Mouse (Mus musculus) liver (tissue): Measurements from ENCODE around the gene Phf1.
"Not testable (repeated sequence)": the region's sequence is repeated elsewhere in the genome, so short reads cannot be mapped to it uniquely, and the experiment has no call there.

Source experiments
- DNase-seq: peaks from one replicate; pipeline ENCODE4 v3.0.0-alpha.2; 2020; ENCODE audit warnings: mixed read lengths

The Phf1 gene

DNA sequence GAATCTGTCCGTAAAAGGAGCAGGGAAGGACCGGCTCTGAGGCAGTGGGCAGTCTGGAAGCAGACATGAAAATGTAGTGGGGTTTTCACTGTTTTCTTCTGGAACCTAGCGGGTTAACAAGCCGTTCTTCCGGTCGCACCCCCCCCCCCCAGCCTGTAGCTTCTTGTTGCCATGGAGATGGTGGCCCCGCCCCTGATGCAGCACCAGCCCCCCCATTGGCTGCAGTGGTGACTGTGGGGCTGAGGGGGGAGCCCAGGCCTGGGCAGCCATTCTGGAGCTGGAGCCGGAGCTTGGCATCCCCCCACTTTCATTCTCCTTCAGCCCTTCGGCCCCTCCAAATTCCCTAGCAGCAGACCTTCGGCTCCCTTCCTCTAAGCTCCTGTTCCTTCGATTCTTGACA, 18.6 kb downstream of the Phf1 start:
- DNase-seq = peak; percentile 83

DNA sequence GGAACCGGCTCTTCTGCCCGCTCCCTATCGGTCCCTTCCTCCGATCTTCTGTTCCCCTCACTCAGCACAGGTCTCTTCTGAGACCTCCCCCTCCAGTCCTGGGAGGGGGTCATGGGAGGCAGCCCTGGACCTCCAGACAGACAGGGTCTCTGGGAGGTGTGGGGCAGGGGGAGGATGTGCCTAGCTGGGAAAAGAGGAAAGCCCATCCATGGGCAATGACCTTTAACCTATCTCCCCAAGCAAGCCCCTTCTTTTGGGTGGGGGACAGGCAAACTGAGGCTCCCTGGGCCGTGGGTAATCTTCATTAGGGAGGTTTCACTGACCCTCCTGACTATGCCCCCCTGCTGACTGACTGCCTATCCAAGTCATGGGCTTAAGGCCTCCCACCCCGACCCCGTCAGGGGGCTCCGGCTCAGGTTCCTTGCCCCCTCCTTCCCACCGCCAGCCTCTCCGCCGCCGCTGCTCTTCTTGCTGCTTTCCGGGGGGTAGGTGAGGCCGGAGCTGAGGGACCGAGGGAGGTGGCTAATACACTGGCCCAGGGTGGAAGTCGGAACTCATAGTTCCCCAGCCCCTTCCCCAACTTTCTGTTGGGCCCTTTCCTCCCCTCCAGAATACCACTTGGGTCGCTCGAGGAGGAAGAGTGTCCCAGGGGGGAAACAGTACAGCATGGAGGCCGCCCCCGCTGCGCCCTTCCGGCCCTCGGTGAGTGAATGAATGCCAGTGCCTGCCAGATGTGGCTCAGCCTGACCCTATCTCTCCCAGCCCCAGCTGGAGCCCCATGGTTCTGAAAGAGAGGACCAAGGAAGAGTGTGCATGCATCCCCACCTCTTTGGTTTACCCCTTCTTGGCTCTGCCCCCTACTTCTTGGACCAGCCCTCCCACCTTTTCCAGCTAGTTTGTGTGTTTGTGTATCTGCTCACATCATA, 19.4 kb downstream of the Phf1 start:
- no peak for DNase-seq

DNA sequence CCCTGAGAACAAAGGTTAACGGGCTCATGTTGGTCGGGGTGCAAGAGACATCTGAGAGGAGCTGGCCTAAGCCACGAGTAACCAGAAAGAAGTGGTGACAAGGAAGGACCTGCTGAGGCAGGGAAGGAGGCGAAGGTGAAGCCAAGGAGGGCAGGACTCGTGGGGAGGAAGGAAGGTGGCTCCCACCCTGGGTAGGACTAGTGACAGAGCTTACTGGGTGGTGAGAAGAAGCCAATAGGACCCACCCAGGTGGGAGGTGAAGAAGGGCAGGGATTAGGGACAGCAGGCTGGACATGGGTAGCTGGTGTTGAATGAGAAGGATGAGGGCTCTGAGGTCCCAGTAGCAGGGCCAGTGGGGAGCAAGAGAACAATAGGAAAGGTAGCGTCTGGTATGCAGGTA, 20.3 kb downstream of the Phf1 start:
- DNase-seq = no peak

DNA sequence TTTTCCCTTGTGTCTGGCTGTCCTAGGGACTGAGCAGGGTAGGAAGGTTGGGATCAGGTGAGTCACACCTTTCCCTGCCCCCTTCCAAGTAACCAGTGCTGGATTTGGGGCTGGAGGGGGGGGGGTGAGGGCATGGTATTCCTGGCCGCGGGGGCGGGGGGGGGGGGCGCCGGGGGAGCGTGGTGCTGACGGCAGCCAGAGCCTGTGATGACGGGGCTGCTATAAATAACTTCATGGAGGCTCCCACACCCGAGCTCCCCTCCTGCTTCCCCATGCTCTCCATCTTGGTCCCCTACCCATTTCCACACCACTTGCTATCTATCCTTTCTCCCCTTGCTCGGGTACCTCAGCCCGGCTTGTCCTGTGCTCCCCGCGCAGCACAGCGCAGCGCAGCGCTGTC, 20.9 kb downstream of the Phf1 start:
- DNase-seq = no peak

DNA sequence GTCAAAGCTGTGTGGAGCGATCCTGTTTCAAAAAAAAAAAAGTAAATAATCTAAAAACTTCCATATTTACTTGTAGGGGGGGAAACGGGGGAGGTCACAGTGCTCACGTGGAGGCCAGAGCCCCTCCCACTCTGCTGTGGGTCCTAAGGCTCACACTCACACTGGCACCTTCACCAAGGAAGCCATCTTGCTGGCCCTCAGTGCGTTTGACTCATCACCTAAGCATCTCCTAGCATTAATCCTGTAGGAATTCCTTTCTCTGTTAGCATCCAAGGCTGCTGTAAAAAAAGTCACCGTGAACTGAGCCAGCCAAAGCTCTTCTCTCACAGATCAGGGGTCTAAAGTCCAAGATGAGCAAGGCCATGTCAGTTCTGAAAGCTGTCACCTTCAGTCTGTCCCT, 23.5 kb downstream of the Phf1 start:
- DNase-seq = no peak

DNA sequence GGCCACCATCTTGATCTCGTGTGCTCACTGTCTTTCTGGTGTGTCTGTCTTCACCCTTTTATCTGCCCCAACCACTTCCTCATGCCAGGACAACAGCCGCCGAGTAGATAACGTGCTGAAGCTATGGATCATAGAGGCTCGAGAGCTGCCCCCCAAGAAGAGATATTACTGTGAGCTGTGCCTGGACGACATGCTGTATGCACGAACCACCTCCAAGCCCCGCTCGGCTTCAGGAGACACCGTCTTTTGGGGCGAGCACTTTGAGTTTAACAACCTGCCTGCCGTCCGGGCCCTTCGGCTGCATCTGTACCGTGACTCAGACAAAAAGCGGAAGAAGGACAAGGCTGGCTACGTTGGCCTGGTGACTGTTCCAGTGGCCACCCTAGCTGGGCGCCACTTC, 24.0 kb downstream of the Phf1 start:
- DNase-seq = peak; percentile 80

DNA sequence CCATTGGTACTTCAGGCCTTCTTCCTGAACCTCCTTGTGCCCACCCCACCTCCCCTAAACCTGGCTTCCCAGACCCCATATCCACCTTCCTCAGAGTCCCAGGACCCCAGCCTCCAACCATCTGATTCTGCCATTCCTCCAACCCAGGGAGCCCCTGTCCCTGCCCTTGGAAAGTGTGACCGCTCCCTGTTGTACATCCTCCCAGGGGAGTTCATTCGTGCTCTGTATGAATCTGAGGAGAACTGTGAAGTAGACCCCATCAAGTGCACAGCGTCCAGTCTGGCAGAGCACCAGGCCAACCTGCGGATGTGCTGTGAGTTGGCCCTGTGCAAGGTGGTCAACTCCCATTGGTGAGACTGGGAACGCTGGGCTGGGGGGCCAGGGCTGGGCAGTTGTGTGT, 25.0 kb downstream of the Phf1 start:
- no peak for DNase-seq

DNA sequence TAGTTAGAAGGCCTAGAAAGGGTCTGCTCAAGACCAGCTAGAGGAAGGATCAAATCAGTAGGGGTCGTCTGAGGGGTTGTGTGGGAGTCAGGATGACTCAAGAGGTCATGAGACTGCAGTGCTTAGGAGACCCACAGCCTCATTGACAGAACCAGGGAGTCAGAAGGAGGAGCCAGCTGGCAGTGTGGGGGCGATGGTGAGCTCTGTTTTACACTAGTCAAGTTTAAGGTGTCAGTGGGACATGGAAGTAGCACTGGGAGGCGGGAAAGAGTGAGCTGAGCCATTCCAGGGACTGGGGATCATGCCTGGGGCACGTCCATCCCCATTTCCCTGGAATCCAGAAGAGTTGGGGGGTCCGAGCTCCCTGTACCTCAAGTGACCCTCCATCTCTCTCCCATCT, 26.0 kb downstream of the Phf1 start:
- DNase-seq = no peak

DNA sequence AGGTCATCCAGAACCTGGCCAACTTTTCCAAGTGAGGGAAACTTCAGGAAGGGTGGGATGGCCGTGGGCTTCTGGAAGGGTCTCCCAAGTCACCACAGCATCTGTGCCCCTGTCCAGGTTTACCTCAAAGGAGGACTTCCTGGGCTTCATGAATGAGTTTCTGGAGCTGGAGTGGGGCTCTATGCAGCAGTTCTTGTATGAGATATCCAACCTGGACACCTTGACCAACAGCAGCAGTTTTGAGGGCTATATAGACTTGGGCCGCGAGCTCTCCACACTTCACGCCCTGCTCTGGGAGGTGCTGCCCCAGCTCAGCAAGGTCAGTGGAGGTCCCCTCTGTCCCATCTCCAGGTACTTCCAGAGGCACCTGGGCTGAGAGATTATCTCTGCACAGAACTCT, 27.0 kb downstream of the Phf1 start:
- no peak for DNase-seq

DNA sequence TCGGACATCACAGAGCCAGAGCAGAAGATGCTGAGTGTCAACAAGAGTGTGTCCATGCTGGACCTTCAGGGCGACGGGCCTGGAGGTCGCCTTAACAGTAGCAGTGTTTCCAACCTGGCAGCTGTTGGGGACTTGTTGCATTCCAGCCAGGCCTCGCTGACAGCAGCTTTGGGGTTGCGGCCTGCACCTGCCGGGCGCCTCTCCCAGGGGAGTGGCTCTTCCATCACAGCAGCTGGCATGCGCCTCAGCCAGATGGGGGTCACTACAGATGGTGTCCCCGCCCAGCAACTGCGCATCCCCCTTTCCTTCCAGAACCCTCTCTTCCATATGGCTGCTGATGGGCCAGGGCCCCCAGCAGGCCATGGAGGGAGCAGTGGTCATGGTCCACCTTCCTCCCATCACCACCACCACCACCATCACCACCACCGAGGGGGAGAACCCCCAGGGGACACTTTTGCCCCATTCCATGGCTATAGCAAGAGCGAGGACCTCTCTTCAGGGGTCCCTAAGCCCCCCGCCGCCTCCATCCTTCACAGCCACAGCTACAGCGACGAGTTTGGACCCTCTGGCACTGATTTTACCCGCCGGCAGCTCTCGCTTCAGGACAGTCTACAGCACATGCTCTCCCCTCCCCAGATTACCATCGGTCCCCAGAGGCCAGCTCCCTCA, 28.9 kb downstream of the Phf1 start:
- DNase-seq = no peak

DNA sequence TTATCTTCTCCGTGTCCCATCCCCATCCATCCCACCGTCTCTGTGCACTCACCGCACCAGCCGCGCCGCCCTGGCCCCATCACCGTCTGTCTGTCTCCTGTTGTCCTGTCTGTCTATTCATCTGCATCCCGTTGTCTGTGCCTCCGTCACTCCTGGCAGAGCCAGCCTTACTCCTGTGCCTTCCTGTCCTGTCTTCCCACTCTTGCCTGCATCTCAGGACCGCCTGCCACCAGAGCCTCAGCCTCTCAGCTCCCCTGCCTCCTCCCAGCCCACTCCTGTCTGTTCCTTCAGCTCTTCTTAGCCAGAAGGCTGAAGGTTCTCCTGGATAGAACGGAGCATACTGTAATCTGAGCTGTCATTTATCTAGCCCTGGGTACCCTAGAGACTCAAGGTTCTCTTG, 34.1 kb downstream of the Phf1 start:
- DNase-seq = no peak

DNA sequence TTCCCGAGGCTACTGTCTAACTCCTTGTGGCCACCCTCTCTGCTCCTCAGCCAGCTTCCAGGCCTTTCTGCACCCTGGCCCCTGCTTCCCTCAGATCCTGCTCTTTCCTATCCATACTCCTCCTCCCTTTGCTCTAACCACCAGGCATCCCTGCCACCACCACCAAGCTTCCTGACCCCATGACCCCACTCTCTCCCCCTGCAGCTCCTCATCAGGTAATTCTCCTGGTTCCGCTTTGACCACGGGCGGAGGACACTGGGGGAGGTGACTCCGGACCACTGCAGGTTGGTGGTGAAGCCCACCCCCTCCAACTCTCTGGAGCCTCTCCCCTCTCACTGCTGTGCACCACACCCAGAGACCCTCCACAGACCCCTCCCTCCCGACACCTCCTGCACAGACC, 34.6 kb downstream of the Phf1 start:
- DNase-seq = no peak

DNA sequence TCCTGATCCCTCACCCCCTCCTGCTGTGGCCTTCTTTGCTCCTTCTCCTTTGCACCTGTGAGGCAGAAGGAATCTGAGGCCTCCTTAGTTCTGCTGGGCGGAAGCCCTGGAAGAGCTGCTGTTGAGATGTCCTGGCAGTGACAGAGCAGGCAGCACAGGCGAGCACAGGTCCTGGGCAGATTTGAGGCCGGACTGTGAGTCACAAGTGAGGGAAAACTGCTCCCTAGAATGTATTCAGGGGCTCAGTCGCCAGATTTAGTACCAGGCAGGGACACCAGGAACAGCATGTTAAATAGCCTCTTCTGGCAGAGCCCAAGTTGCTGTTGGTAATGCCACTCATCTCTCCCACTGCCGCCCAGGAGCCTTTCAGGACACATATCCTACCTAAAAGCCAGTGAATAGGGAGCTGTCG, 35.4 kb downstream of the Phf1 start:
- DNase-seq = no peak

DNA sequence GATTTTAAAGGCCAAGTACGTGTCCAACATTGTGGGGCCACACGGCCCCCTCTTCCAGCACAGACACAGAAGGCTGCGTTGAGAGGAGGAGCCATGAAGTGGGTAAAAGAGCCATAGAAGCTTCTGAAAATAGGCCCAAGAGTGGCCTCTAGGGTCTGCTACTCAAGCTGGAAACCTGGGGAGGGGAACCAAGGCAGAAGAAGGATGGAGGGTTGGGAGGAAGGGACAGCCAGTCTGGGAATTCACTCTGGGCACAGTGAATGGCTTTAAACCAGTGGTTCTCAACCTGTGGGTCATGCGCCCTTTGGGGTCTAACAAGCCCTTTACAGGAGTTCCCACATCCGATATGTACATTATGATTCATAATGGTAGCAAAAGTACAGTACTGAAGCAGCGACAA, 36.4 kb downstream of the Phf1 start:
- DNase-seq = no peak

DNA sequence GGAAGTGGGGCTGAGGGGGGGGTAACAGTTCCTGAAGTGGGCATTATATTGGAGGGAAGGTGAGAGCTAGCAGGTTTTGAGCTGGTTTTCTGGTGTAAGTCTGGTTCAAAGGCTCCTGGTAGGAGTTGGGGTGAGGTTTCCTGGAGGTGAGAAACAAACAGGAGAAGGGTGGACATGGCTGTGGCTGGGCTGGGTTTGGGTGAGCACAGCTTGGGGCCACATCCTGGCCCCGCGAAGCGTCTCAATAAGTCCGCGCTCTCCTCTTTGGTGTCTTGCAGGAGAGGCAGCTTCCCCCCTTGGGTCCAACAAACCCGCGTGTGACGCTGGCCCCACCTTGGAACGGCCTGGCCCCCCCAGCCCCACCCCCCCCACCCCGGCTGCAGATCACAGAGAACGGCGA, 37.4 kb downstream of the Phf1 start:
- DNase-seq = no peak

DNA sequence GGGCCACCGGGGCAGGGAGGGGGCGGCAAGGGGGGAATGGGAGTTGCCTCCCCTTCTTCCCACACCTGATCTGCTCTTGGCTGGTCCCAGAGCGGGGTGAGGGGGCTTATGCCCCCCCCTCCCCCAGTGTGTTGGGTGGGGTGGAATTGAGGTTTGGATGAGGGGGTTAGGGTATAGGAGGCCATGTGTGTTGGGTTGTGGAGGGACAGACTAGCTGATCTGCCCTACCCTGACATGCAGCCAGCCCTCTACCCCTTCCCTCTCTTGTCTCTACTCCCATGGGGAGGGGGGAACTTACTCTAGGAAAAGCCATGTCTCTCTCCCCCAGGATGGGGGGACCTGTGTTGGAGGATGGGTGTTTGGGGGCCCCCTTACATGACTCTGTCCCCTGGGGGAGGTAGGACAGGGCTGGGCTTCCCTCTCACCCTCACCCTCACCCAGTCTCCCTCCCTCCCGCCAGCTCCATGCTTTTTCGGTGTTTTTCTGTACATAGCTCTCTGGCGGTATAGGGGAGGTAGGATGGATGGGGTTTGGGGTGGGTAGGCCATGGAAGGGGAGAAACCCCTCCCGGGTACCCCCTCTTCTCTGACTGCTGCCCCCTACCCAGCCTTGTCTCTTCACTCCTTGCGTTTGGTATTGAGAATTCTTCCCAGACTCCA, 38.5 kb downstream of the Phf1 start:
- no peak for DNase-seq

DNA sequence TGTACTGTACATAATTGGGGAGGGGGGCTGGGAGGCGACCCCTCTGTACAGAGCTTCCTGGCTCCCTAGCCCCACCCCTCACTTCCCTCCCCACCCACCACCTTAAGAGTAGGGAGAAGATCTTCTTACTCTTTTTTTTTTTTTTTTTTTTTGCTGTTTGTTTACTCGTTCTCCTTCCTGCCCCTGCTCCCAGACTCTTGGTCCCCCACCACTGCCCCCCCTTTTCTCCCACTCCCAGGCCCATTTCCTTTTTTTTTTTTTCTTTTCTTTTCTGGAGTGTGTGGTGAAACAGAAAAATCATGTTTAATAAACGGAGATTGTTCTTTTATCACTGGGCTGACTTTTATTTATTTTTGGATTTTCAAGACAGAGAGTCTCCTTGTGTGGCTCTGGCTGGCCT, 39.3 kb downstream of the Phf1 start:
- no peak for DNase-seq

DNA sequence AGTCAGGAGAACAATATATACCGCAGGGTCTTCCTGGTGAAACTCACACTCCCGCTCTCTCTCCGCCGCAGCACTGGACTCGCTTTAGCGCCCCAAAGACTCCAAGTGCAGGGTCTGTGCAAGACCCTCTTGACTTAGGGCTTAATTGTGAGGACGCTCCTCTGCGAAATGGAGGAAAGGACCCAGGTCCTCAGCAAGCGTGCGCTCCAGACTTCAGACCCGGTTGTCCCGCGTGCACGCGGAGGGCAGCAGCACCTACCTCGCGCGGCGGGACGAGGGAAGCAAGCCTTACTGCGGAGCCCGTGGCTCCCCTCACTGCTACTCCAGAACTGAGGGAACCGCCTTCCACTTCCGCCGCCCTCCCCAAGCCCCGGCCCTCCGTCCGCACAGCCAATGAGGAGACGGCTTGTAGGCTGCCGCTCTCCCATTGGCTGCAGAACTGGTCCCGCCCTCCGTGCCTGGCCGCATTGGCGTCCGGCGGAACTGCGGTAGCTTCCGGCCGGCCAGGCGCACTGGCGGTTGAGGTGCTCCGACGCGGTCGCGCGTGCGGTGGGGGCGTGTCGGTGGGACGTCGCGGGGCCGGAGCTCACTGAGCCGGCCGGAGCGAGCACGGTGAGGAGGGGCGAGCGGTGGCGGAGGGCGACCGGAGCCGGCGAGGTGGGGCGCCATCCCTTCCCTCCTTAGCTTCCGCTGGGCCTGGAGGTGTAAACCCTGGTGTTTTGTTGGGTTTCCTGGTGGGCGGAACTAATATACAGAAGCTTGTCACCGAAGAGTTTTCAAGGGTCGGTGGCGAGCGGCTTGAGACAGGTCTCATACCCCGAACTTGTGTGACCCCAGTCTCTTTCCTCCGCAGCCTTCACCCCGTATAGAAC, 40.1 kb downstream of the Phf1 start, which contains the start of gene Zbtb9:
Gene Zbtb9 (plus strand): TSS at position 465 of the 872 bp plus-strand sequence.
- DNase-seq = peak; percentile 98

DNA sequence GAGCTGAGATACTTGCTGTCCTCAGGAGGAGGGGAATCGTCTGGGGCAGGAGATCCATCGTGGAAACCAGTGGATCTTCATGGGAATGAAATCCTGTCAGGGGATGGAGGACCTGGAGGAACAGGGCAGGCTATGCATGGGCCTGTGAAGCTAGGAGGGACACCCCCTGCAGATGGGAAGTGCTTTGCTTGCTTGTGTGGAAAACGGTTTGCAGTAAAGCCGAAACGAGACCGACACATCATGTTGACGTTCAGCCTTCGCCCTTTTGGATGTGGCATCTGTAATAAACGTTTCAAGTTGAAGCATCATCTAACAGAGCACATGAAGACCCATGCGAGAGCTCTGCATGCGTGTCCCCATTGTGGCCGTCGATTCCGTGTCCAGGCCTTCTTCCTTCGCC, 41.7 kb downstream of the Phf1 start:
- no peak for DNase-seq

DNA sequence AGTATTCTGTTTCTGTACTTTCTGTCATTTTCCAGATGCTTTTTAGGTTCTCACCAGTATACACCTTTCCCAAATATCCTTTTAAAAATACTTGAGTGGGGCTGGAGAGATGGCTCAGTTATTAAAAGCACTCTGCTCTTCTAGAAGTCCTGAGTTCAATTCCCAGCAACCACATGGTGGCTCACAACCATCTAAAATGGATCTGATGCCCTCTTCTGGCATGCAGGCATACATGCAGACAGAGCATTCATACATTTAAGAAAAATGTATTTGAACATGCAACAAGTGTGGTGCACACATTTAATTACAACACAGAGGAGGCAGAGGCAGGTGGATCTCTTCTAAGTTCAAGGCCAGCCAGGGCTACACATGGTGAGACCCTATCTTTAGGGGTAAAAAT, 42.6 kb downstream of the Phf1 start:
- DNase-seq = no peak

DNA sequence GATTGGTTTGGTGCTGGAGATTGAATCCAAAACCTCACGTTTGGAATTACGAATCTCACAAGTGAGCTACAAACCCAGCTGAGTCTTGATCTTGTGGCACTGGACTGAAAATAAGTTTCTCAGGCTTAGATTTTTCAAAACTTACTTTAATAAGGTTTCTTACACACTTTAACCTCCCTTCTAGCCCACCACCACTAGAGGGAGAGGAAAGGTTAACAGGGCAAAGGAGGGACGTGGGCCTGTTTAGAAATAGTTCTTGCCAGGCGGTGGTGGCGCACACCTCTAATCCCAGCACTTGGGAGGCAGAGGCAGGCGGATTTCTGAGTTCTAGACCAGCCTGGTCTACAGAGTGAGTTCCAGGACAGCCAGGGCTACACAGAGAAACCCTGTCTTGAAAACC, 44.5 kb downstream of the Phf1 start:
- DNase-seq = not testable (repeated sequence)

DNA sequence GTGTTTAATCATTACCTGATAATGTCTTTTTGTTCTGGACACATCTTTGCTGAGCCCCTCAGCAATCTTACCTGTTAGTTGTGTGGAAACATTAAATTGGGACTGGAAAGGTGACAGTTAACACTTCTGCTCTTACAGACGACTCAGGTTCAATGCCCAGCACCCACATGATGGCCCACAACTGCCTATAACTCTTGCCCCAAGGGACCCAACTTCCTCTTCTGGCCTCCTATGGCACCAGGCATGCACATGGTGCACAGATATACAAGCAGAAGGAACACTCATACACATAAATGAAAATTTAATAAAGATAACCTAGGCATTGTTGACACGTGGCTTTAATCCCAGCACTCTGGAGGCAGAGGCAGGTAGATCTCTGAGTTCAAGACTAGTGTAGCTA, 46.6 kb downstream of the Phf1 start:
- no peak for DNase-seq

DNA sequence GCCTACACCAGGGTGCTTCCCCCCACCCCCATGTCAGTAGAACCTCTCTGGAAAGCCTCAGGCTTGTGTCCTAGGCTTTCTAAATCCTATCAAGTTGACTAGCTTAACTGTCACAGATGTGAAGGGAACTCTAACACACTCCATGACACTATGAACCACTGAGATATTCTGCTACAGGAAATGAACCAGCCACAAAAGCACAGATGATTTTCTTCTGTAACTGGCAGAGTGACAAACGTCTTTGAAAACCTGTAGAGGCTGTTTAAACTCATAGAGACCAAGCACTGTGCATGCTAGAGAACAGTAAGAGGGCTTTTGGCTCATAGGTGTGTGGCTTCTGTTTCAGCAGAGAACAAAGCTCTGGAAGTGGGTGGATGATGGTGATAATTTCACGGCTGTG, 48.2 kb downstream of the Phf1 start:
- DNase-seq = no peak
